Mouse (Mus musculus) heart, postnatal 36 days (tissue): Measurements from ENCODE around the gene Gng3. TPM values are rescaled to one million over a fixed set of nuclear protein-coding genes. Genes with fewer than 3 reads are reported as not detected.

Source experiments
- DNase-seq, 2 experiments: peaks; one replicate each; pipeline ENCODE4 v3.0.0; 2021 to 2022
- intact Hi-C: fragments of 180-260 bp; cut with DNase I; formaldehyde crosslinking; loops from one replicate; pipeline ENCODE4 v1.15.1; 2025
- microRNA-seq, 2 experiments: library from miRNA; unstranded; fragments of <30 nt; microRNA quantifications; one replicate each; pipeline ENCODE4 v1.2.0; 2021; ENCODE audit warnings: borderline number of aligned reads in 2 of 2
- total RNA-seq, 2 experiments: library from RNA; stranded (reverse); gene quantifications; 2 replicates each; pipeline ENCODE4 v1.2.3; 2021

The Gng3 gene
- total RNA-seq, 2 experiments from 2014 or later: not detected

DNA sequence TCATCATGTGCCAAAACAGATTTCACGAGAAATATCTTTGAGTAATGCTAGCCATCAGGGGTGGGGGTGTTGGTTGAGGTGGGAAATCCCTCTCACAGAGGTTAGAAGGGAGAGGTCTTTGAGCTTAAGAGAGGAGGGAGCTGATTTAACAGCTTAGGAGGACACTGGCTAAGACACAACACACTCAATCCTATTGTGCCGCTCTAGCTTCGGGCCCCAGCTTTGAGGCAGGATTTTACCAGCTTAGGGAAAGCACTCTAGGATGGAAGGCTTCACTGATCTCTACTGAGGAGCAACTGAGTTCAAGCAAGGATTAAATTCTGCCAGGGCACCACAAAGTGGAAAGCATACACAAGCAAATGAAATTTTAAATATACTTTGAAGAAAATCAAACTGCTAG is 22.0 kb downstream of the Gng3 start:
- DNase-seq: no peak

GRCm38 (mm10) chr19:8815812-8816211 is 23.2 kb downstream of the Gng3 start:
- DNase-seq: no peak
- intact Hi-C loops: loop anchor here (2.0 kb wide), 1 partner anchor 13 kb away; the partner anchor contains the start of gene Zbtb3

More for the DNA sequence above, 22.0 kb downstream of the Gng3 start:
- intact Hi-C loops: loop anchor here (2.0 kb wide), 1 partner anchor 14 kb away; the partner anchor contains the start of gene Zbtb3

- intact Hi-C loops: no loop called here
- no peak for DNase-seq
Observed at GRCm38 (mm10) chr19:8806810-8807209, 32.2 kb downstream of the Gng3 start.

DNA sequence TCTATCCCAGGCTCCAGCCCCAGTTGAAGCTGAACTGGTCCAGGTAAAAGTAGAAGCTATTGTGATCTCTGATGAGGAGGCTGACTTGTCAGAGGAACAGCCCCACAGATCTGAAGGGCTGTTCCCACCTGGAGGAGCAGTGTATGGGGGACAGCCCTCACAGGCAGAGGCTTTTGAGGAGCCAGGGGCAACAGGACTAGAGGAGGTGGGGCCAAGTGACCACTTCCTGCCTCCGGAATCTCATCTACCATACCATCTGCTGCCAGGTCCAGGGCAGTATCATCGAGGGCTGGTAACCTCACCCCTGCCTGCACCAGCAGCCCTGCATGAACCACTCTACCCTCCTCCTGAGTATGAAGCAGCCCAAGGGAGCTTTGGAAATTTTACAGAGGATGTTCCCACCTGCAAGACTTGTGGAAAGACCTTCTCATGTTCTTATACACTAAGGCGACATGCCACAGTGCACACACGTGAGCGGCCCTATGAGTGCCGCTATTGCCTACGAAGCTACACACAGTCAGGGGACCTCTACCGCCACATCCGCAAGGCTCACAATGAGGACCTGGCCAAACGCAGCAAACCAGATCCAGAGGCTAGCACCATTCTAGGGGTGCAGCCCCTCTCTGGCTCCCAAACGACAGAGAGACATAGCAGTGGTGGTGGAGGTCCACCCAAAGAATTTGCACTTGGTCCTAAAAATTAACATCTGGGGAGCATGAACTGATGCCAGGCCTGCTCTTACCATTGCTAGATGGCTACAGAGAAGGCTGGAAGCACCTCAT is 34.9 kb downstream of the Gng3 start:
- no peak for DNase-seq
- intact Hi-C loops: loop anchor here (2.0 kb wide), 1 partner anchor 13 kb away; no protein-coding TSS in a partner anchor

- intact Hi-C loops: loop anchor here (2.0 kb wide), 1 partner anchor 14 kb away; no protein-coding TSS in a partner anchor
- no peak for DNase-seq
Observed at GRCm38 (mm10) chr19:8803204-8803780, 35.7 kb downstream of the Gng3 start.

- peak; percentile 86 to 89 for DNase-seq
- intact Hi-C loops: loop anchor here (2.0 kb wide), 1 partner anchor 15 kb away; no protein-coding TSS in a partner anchor
Observed at GRCm38 (mm10) chr19:8802130-8802821, 36.7 kb downstream of the Gng3 start, which contains the start of gene Zbtb3. TSS of gene Zbtb3 (plus strand) at chr19:8802555.

GRCm38 (mm10) chr19:8798947-8799315 is 40.1 kb downstream of the Gng3 start:
- no peak for DNase-seq
- intact Hi-C loops: no loop called here

GRCm38 (mm10) chr19:8798264-8798946 is 40.6 kb downstream of the Gng3 start, which contains the start of gene Polr2g:
TSS of gene Polr2g (minus strand) at chr19:8798577.
- peak; percentile 86 to 89 for DNase-seq
- intact Hi-C loops: no loop called here

GRCm38 (mm10) chr19:8790171-8790570 is 48.8 kb downstream of the Gng3 start:
- intact Hi-C loops: no loop called here

DNA sequence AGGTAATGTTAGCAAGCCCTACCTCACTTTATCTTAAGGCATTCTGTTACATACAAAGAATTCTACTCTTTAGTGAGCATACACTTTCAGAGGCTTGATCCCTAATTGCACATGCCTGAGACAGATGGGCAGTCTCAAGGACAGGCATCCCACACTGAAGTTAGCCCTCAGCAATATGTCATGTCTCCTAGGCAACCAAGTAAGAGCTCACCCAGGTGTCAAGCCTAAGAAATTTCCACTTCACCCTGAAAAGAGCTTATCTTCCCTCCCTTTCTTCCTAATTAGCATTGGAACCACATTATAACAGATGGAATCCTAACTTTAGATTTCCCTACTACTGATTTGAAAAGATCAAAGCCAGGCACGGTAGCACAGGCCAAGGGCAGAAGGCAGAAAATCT is 49.8 kb downstream of the Gng3 start:
- intact Hi-C loops: no loop called here
- no peak for DNase-seq

More at GRCm38 (mm10) chr19:8790171-8790570, 48.8 kb downstream of the Gng3 start:
- no peak for DNase-seq

DNA sequence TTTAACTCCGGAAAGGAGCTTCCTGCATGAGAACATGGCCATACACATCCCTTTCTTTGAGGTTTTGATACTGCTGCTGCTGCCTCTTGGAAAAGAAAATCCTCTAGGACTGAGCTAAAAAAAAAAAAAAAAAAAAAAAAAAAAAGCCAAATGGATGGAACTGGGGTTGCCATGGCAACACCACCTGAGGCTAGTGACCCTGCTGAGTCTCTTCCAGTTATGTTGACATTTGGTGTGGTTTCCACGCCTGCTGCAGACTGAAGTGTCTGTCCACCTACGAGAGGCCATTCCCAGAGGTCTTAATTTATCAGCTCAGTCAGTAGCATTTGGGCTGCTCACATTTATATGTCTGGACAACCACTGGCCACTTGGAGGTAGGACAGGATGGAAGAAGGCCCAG is 50.5 kb downstream of the Gng3 start:
- intact Hi-C loops: no loop called here

More for the DNA sequence above, 50.5 kb downstream of the Gng3 start:
- no peak for DNase-seq

Small RNA genes lying within 50 kb of the gene (microRNA-seq; reads per million reads assigned to microRNA genes)
- 0 to 0.72 reads per million in 2 experiments for gene Mir5136

Other genes starting within 250 kb of the Gng3 start
- gene Slc22a8, start 247.9 kb downstream of the Gng3 start, total RNA-seq: not detected
- not detected for gene Slc22a6, start 221.2 kb downstream of the Gng3 start, total RNA-seq
- gene Chrm1, start 175.4 kb downstream of the Gng3 start, total RNA-seq: not detected
- 10 to 100 TPM; 37.7 to 43.0 TPM for gene Slc3a2, start 115.8 kb downstream of the Gng3 start, total RNA-seq
- 10 to 100 TPM; 22.0 to 22.4 TPM for gene Wdr74, start 103.4 kb downstream of the Gng3 start, total RNA-seq
- gene 1700092M07Rik, start 98.5 kb downstream of the Gng3 start, total RNA-seq: not detected
- gene Stx5a, start 97.8 kb downstream of the Gng3 start, total RNA-seq: 10 to 100 TPM; 28.1 to 29.8 TPM
- 10 to 100 TPM; 36.7 to 37.6 TPM for gene Nxf1, start 82.1 kb downstream of the Gng3 start, total RNA-seq
- gene Tmem223, start 68.2 kb downstream of the Gng3 start, total RNA-seq: 100 to 1,000 TPM; 114 to 117 TPM
- 10 to 100 TPM; 16.5 to 18.0 TPM for gene Tmem179b, start 64.7 kb downstream of the Gng3 start, total RNA-seq
- 1 to 10 TPM; 5.6 to 7.9 TPM for gene Taf6l, start 52.8 kb downstream of the Gng3 start, total RNA-seq
- 10 to 100 TPM; 52.3 to 59.2 TPM for gene Polr2g, start 40.6 kb downstream of the Gng3 start, total RNA-seq
- 1 to 10 TPM; 1.3 to 1.7 TPM for gene Zbtb3, start 36.6 kb downstream of the Gng3 start, total RNA-seq
- 10 to 100 TPM; 11.6 to 14.7 TPM for gene Ttc9c, start 19.9 kb downstream of the Gng3 start, total RNA-seq
- gene Hnrnpul2, start 19.2 kb downstream of the Gng3 start, total RNA-seq: 10 to 100 TPM; 44.6 to 49.8 TPM
- not detected for gene AC129217.1, start 9.4 kb downstream of the Gng3 start, total RNA-seq
- gene Bscl2, start 1.7 kb downstream of the Gng3 start, total RNA-seq: 10 to 100 TPM; 22.0 to 25.2 TPM
- 1 to 10 TPM; 4.0 to 4.9 TPM for gene Lrrn4cl, start 11.6 kb upstream of the Gng3 start, total RNA-seq
- gene Ubxn1, start 32.3 kb upstream of the Gng3 start, total RNA-seq: 100 to 1,000 TPM; 122 to 130 TPM
- 10 to 100 TPM; 58.7 to 59.0 TPM for gene Uqcc3, start 41.7 kb upstream of the Gng3 start, total RNA-seq
- 1 to 10 TPM; 1.7 to 3.4 TPM for gene Lbhd1, start 44.5 kb upstream of the Gng3 start, total RNA-seq
- not detected for gene Gm49403, start 44.7 kb upstream of the Gng3 start, total RNA-seq
- gene 1810009A15Rik, start 49.7 kb upstream of the Gng3 start, total RNA-seq: 10 to 100 TPM; 18.7 to 20.4 TPM
- not detected for gene Gm49416, start 49.7 kb upstream of the Gng3 start, total RNA-seq
- gene Ints5, start 53.8 kb upstream of the Gng3 start, total RNA-seq: 10 to 100 TPM; 11.5 to 13.6 TPM
- gene Ganab, start 58.9 kb upstream of the Gng3 start, total RNA-seq: 10 to 100 TPM; 48.5 to 52.2 TPM
- gene B3gat3, start 81.2 kb upstream of the Gng3 start, total RNA-seq: 10 to 100 TPM; 34.5 to 37.6 TPM
- gene Rom1, start 90.2 kb upstream of the Gng3 start, total RNA-seq: 10 to 100 TPM; 19.8 to 30.2 TPM
- 10 to 100 TPM in 1 of 2 experiments, 1 to 10 TPM in 1; 9.5 to 11.0 TPM for gene Eml3, start 90.4 kb upstream of the Gng3 start, total RNA-seq
- gene Mta2, start 102.7 kb upstream of the Gng3 start, total RNA-seq: 10 to 100 TPM; 33.2 to 38.5 TPM
- gene Tut1, start 114.7 kb upstream of the Gng3 start, total RNA-seq: 1 to 10 TPM; 8.1 to 8.9 TPM
- 100 to 1,000 TPM; 246 to 250 TPM for gene Eef1g, start 127.8 kb upstream of the Gng3 start, total RNA-seq
- 100 to 1,000 TPM; 362 to 377 TPM for gene Ahnak, start 150.1 kb upstream of the Gng3 start, total RNA-seq
- gene Scgb1a1, start 248.8 kb upstream of the Gng3 start, total RNA-seq: not detected